Mouse (Mus musculus) myocyte (in vitro differentiated cells): ENCODE measurements at regions not wholly inside any gene's neighbourhood (a gene's known extent, or its start where the extent isn't known, plus 50 kb on each side); places are given as distances from the start of the nearest gene placed in this dataset.

Experiments
- CEBPB ChIP-seq: IDR thresholded peaks from 2 replicates; pipeline ENCODE4 v1.6.1; 2011; ENCODE audit warnings: mild to moderate bottlenecking, moderate library complexity; ENCODE audit not compliant: poor library complexity, insufficient read depth, severe bottlenecking
- E2F4 ChIP-seq: IDR thresholded peaks from one replicate; pipeline ENCODE4 v1.6.1; 2011; ENCODE audit warnings: mild to moderate bottlenecking, control low read depth, moderate library complexity; ENCODE audit not compliant: insufficient read depth
- MAX ChIP-seq: IDR thresholded peaks from one replicate; pipeline ENCODE4 v1.6.1; 2011; ENCODE audit warnings: low read depth, mild to moderate bottlenecking, control low read depth
- MYOD1 ChIP-seq, 3 experiments: IDR thresholded peaks; one replicate each; pipeline ENCODE4 v1.6.1; 2011; ENCODE audit warnings: control low read depth in 2 of 3, low read depth in 2 of 3, mild to moderate bottlenecking in 2 of 3, moderate library complexity in 1 of 3; ENCODE audit not compliant: insufficient read length in 2 of 3, control insufficient read depth in 1 of 3
- MYOG ChIP-seq, 3 experiments: IDR thresholded peaks; one replicate each; pipeline ENCODE4 v1.6.1; 2011; ENCODE audit warnings: control low read depth in 2 of 3, low read depth in 2 of 3, mild to moderate bottlenecking in 2 of 3; ENCODE audit not compliant: insufficient read length in 2 of 3, control insufficient read depth in 1 of 3, insufficient read depth in 1 of 3
- POLR2A ChIP-seq: IDR thresholded peaks from one replicate; pipeline ENCODE4 v1.6.1; 2011; ENCODE audit warnings: low read depth, mild to moderate bottlenecking, control low read depth, moderate library complexity; ENCODE audit not compliant: insufficient read length
- POLR2AphosphoS2 ChIP-seq: IDR thresholded peaks from one replicate; pipeline ENCODE4 v1.6.1; 2011; ENCODE audit warnings: low read depth, control low read depth; ENCODE audit not compliant: insufficient read length
- REST ChIP-seq: IDR thresholded peaks from one replicate; pipeline ENCODE4 v1.6.1; 2011; ENCODE audit warnings: mild to moderate bottlenecking, control low read depth, moderate library complexity; ENCODE audit not compliant: insufficient read depth, insufficient read length
- SRF ChIP-seq: IDR thresholded peaks from one replicate; pipeline ENCODE4 v1.6.1; 2011; ENCODE audit warnings: low read depth; ENCODE audit not compliant: control insufficient read depth, insufficient read length
- TCF12 ChIP-seq: IDR thresholded peaks from one replicate; pipeline ENCODE4 v1.6.1; 2011; ENCODE audit warnings: mild to moderate bottlenecking, control low read depth; ENCODE audit not compliant: poor library complexity, insufficient read depth, severe bottlenecking
- TCF3 ChIP-seq: IDR thresholded peaks from one replicate; pipeline ENCODE4 v1.6.1; 2011; ENCODE audit warnings: low read depth, control low read depth; ENCODE audit not compliant: insufficient read length
- USF1 ChIP-seq: IDR thresholded peaks from one replicate; pipeline ENCODE4 v1.6.1; 2011; ENCODE audit warnings: low read depth, mild to moderate bottlenecking, control low read depth, moderate library complexity

DNA sequence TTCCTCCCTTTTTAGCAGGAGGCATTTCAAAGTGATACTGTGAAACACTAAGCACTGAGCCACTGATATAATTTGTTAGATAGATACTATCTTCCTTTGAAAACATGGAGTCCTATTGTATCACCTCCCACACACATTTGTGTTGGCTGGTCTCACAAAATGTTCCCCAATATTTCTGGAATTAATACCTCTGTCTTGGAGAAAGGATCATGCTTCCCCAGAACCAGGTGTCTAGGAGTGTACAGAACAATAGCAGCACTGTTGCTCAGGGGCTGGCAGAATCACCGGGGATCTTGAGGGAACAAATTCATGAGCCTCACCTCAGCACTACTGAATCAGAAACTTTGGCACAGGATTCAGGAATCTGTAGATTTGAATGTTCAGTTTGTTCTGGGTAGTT, 277.5 kb downstream of the Aldoart1 start:
- no peak for TF ChIP-seq POLR2A
- TF ChIP-seq MYOD1 (IDR thresholded peaks at IDR 0.05; ENCODE audit: control insufficient read depth in 1 of 3, insufficient read length in 2 of 3, low read depth in 2 of 3), result no peak
- no peak for TF ChIP-seq MAX
- TF ChIP-seq USF1, result no peak
- TF ChIP-seq MYOG (IDR thresholded peaks at IDR 0.05; ENCODE audit: control insufficient read depth in 1 of 3, insufficient read depth in 1 of 3, insufficient read length in 2 of 3, low read depth in 2 of 3), result no peak
- no peak for TF ChIP-seq POLR2AphosphoS2
- TF ChIP-seq TCF12, result no peak
- TF ChIP-seq E2F4, result no peak
- no peak for TF ChIP-seq CEBPB
- no peak for TF ChIP-seq REST
- TF ChIP-seq TCF3, result no peak
- no peak for TF ChIP-seq SRF
